Mouse (Mus musculus) spleen, adult 2 months (tissue): ENCODE measurements around the gene Trpm1.

Experiments used
- CTCF ChIP-seq: fragments of 200-500 bp; IDR thresholded peaks from 2 replicates; pipeline ENCODE4 v1.5.1; 2011; ENCODE audit warnings: mild to moderate bottlenecking, inconsistent platforms; ENCODE audit not compliant: insufficient read depth, insufficient read length, insufficient replicate concordance; ENCODE audit errors: extremely low read depth
- POLR2A ChIP-seq: fragments of 200-500 bp; IDR thresholded peaks from 2 replicates; pipeline ENCODE4 v1.6.1; 2011; ENCODE audit warnings: low read depth, low read length, inconsistent platforms

DNA sequence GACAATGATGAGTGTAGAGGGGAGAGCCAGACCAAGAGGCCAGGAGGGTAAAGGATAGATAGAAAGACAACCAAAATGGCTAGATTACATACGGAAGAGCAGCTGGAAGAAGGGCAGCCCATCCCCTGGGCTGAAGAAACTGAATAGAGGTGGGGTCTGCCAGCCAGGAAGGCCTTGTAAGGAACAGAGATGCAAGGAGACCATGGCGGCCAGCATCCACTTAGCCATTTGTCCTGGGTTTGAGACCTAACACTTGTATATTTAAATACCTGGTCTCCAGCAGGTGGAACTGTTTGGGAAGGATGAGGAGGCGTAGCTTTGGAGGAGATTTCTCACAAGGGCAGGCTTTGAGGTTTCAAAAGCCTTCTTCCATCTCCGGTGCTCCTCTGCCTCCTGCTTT, 29.9 kb upstream of the Trpm1 start:
- no peak for TF ChIP-seq CTCF
- TF ChIP-seq POLR2A, result no peak
